Mouse (Mus musculus): ENCODE data around the gene Cxcl1. TPM values are rescaled to one million over a fixed set of nuclear protein-coding genes. Genes with fewer than 3 reads are reported as not detected.
A peak's percentile ranks its signal among the peaks of the same experiment; 100 is the strongest.

Cxcl1 gene
- polyA plus RNA-seq, 1 experiment, result 0.36 TPM

- Histone ChIP-seq H3K27me3 (ENCODE audit: control insufficient read depth, insufficient read depth, low read length) (no peaks in the 10 kb centered on the region), H3K4me1 (ENCODE audit: control insufficient read depth, insufficient read depth, low read length) (peaks cover 4% of the 10 kb centered on the region), H3K27ac (ENCODE audit: control insufficient read depth, insufficient read depth, low read depth, low read length) (peak within 1 kb of the TSS; percentile 76), H3K36me3 (ENCODE audit: control insufficient read depth, insufficient read depth, low read length) (no peaks in the 10 kb centered on the region), H3K4me3 (ENCODE audit: control insufficient read depth, low read depth, low read length) (peak within 1 kb of the TSS; percentile 90)
- peak; percentile 27; the same call in 1 of the 2 replicates for TF ChIP-seq CTCF (IDR thresholded peaks at IDR 0.05; ENCODE audit: control insufficient read depth, insufficient read depth, insufficient replicate concordance, low read depth, low read length)
- TF ChIP-seq POLR2A (IDR thresholded peaks at IDR 0.05; ENCODE audit: control insufficient read depth, low read depth, low read length), result peak; percentile 33; the same call in 1 of the 2 replicates
Measured at GRCm38 (mm10) chr5:90930971-90931851, 40.2 kb downstream of the Cxcl1 start, which contains the start of gene Mthfd2l. Gene Mthfd2l, plus strand, starts transcription at chr5:90931117.

GRCm38 (mm10) chr5:90931911-90932310, 40.9 kb downstream of the Cxcl1 start:
- Histone ChIP-seq H3K4me3 (ENCODE audit: control insufficient read depth, low read depth, low read length) (peak overlapping the region; percentile 90), H3K27me3 (ENCODE audit: control insufficient read depth, insufficient read depth, low read length) (no peaks in the 10 kb centered on the region), H3K36me3 (ENCODE audit: control insufficient read depth, insufficient read depth, low read length) (no peaks in the 10 kb centered on the region), H3K27ac (ENCODE audit: control insufficient read depth, insufficient read depth, low read depth, low read length) (peak overlapping the region; percentile 76; the same call in 1 of the 2 replicates), H3K4me1 (ENCODE audit: control insufficient read depth, insufficient read depth, low read length) (peaks cover 4% of the 10 kb centered on the region)
- no peak for TF ChIP-seq POLR2A (IDR thresholded peaks at IDR 0.05; ENCODE audit: control insufficient read depth, low read depth, low read length)
- TF ChIP-seq CTCF (IDR thresholded peaks at IDR 0.05; ENCODE audit: control insufficient read depth, insufficient read depth, insufficient replicate concordance, low read depth, low read length), result no peak

GRCm38 (mm10) chr5:90936706-90937105, 45.7 kb downstream of the Cxcl1 start:
- TF ChIP-seq POLR2A (IDR thresholded peaks at IDR 0.05; ENCODE audit: control insufficient read depth, low read depth, low read length) (no peak), CTCF (IDR thresholded peaks at IDR 0.05; ENCODE audit: control insufficient read depth, insufficient read depth, insufficient replicate concordance, low read depth, low read length) (no peak)
- no peak overlapping the region for H3K4me3 ChIP-seq (ENCODE audit: control insufficient read depth, low read depth, low read length)
- no peaks in the 10 kb centered on the region for H3K36me3 ChIP-seq (ENCODE audit: control insufficient read depth, insufficient read depth, low read length)
- peaks cover under 1% of the 10 kb centered on the region for H3K4me1 ChIP-seq (ENCODE audit: control insufficient read depth, insufficient read depth, low read length)
- H3K27ac ChIP-seq (ENCODE audit: control insufficient read depth, insufficient read depth, low read depth, low read length), result no peak overlapping the region
- no peaks in the 10 kb centered on the region for H3K27me3 ChIP-seq (ENCODE audit: control insufficient read depth, insufficient read depth, low read length)

Other genes with a start within 250 kb of the Cxcl1 start
- gene Cxcl5, start 131.9 kb upstream of the Cxcl1 start, polyA plus RNA-seq (2012; rRNA removed), result not detected in 2 replicates
- 0.10 TPM in 1 of 2 replicates, not detected in the other for gene Ppbp, start 122.7 kb upstream of the Cxcl1 start, polyA plus RNA-seq (2012; rRNA removed)
- gene Pf4, start 118.8 kb upstream of the Cxcl1 start, polyA plus RNA-seq (2012; rRNA removed), result 4.8 and 6.2 TPM in 2 replicates
- gene Cxcl3, start 105.1 kb upstream of the Cxcl1 start, polyA plus RNA-seq (2012; rRNA removed), result not detected in 2 replicates
- gene Cxcl15, start 96.7 kb upstream of the Cxcl1 start, polyA plus RNA-seq (2012; rRNA removed), result not detected in 2 replicates
- not detected in 2 replicates for gene Cxcl2, start 12.6 kb downstream of the Cxcl1 start, polyA plus RNA-seq (2012; rRNA removed)
- gene Mthfd2l, start 39.9 kb downstream of the Cxcl1 start, polyA plus RNA-seq (2012; rRNA removed), result 4.7 and 5.6 TPM in 2 replicates
- gene Epgn, start 136.2 kb downstream of the Cxcl1 start, polyA plus RNA-seq (2012; rRNA removed), result 0.23 and 0.40 TPM in 2 replicates
- not detected in 2 replicates for gene Ereg, start 183.4 kb downstream of the Cxcl1 start, polyA plus RNA-seq (2012; rRNA removed)
- not detected in 2 replicates for gene Areg, start 248.4 kb downstream of the Cxcl1 start, polyA plus RNA-seq (2012; rRNA removed)

Measured in testis, adult 2 months (tissue).